Mouse (Mus musculus): Measurements from ENCODE around the gene Vmn1r215. TPM values are rescaled to one million over a fixed set of nuclear protein-coding genes. Genes with fewer than 3 reads are reported as not detected.
"Not testable (repeated sequence)": the region's sequence is repeated elsewhere in the genome, so short reads cannot be mapped to it uniquely, and the experiment has no call there.

Vmn1r215 gene
- not detected in 2 replicates for polyA plus RNA-seq (2016; fragmentation: Nextera tagmentation; extraction: Ambion mirVana)

DNA sequence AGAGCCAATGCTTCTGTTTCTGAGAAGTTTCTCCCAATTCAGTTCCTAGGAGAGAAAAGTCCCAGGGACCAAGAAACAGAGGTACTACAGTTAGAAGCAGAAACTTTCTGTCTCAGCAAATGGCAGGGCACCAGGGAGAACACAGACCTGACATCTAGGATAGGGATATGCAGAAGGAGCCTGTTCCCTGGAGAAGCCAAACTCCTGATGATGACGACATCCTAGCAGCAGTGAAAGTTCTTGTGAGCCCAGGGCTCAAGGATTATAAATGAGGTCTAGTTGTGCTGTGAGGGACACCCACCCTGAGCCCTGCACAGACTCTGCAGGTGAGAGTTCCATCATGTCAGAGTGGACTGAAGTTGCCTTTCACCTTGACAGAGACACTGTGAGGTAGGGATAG, at the start of gene Vmn1r215:
Gene Vmn1r215, plus strand, starts transcription at position 301 of the 400 bp plus-strand sequence.
- H3K9me3 ChIP-seq (replicated peaks) = no peaks in the 10 kb centered on the region
- H3K4me3 ChIP-seq = no peak within 1 kb of the TSS
- DNase-seq (ENCODE audit: low spot score) = no peak
- H3K4me1 ChIP-seq = no peaks in the 10 kb centered on the region
- H3K27me3 ChIP-seq (ENCODE audit: low read depth, poor library complexity, severe bottlenecking) = no peaks in the 10 kb centered on the region
- no peaks in the 10 kb centered on the region for H3K36me3 ChIP-seq
- no peak within 1 kb of the TSS for H3K27ac ChIP-seq (replicated peaks)
- 80% methylated on average over 1 of the region's 1 CpGs for WGBS

GRCm38 (mm10) chr13:23018158-23018557, 49.7 kb upstream of the Vmn1r215 start:
- no peak for DNase-seq (ENCODE audit: low spot score)
- Histone ChIP-seq H3K4me1 (no peaks in the 10 kb centered on the region), H3K4me3 (no peak overlapping the region), H3K36me3 (no peaks in the 10 kb centered on the region), H3K27ac (replicated peaks) (no peak overlapping the region), H3K9me3 (replicated peaks) (no peaks in the 10 kb centered on the region), H3K27me3 (ENCODE audit: low read depth, poor library complexity, severe bottlenecking) (no peaks in the 10 kb centered on the region)

- H3K27me3 ChIP-seq (ENCODE audit: low read depth, poor library complexity, severe bottlenecking) = no peaks in the 10 kb centered on the region
- no peak overlapping the region for H3K27ac ChIP-seq (replicated peaks)
- no peaks in the 10 kb centered on the region for H3K36me3 ChIP-seq
- H3K4me1 ChIP-seq = no peaks in the 10 kb centered on the region
- no peaks in the 10 kb centered on the region for H3K9me3 ChIP-seq (replicated peaks)
- no peak overlapping the region for H3K4me3 ChIP-seq
- DNase-seq (ENCODE audit: low spot score) = no peak
These were observed 43.0 kb upstream of the Vmn1r215 start for GRCm38 (mm10) chr13:23024812-23025211.

- Histone ChIP-seq H3K27ac (replicated peaks) (no peak within 1 kb of the TSS), H3K36me3 (no peaks in the 10 kb centered on the region), H3K27me3 (ENCODE audit: low read depth, poor library complexity, severe bottlenecking) (no peaks in the 10 kb centered on the region), H3K9me3 (replicated peaks) (no peaks in the 10 kb centered on the region), H3K4me3 (no peak within 1 kb of the TSS), H3K4me1 (no peaks in the 10 kb centered on the region)
- 88% methylated on average over 3 of the region's 3 CpGs for WGBS
- no peak for DNase-seq (ENCODE audit: low spot score)
These were observed 37.7 kb upstream of the Vmn1r215 start, which contains the start of gene Vmn1r214 for GRCm38 (mm10) chr13:23030118-23030517. Gene Vmn1r214, plus strand, starts transcription at chr13:23030418.

- Histone ChIP-seq H3K4me1 (no peaks in the 10 kb centered on the region), H3K27me3 (ENCODE audit: low read depth, poor library complexity, severe bottlenecking) (no peaks in the 10 kb centered on the region), H3K27ac (replicated peaks) (no peak overlapping the region), H3K36me3 (no peaks in the 10 kb centered on the region), H3K4me3 (no peak overlapping the region), H3K9me3 (replicated peaks) (no peaks in the 10 kb centered on the region)
- no peak for DNase-seq (ENCODE audit: low spot score)
- WGBS = 54% methylated on average over 1 of the region's 1 CpGs
These were observed 10.0 kb upstream of the Vmn1r215 start for GRCm38 (mm10) chr13:23057778-23058177.

- Histone ChIP-seq H3K4me3 (no peak overlapping the region), H3K27me3 (ENCODE audit: low read depth, poor library complexity, severe bottlenecking) (no peaks in the 10 kb centered on the region), H3K36me3 (no peaks in the 10 kb centered on the region), H3K27ac (replicated peaks) (no peak overlapping the region), H3K4me1 (no peaks in the 10 kb centered on the region), H3K9me3 (replicated peaks) (no peaks in the 10 kb centered on the region)
- 93% methylated on average over 2 of the region's 2 CpGs for WGBS
- DNase-seq (ENCODE audit: low spot score) = no peak
These were observed 1.5 kb downstream of the Vmn1r215 start for GRCm38 (mm10) chr13:23069312-23069711.

DNA sequence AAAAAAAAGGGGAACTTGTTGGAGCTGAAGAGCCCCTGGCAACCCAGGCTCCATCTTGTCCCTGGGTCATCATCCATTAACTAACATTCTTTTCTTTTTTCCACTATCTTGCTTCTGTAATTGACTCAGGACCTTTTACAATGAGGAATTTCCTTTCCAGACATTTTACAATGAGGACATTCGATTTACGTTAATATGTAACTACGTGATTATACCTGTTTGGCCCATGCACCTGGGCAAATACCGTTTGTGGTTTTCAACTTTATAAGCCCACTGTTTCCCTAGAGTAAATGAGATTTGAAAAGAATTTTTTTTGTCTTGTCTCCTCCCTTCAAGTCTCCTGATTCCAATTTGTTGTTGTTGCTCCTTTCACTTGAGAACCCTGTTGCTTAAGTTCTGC, 26.6 kb downstream of the Vmn1r215 start:
- Histone ChIP-seq H3K4me1 (no peaks in the 10 kb centered on the region), H3K27ac (replicated peaks) (no peak overlapping the region), H3K27me3 (ENCODE audit: low read depth, poor library complexity, severe bottlenecking) (no peaks in the 10 kb centered on the region), H3K4me3 (no peak overlapping the region), H3K36me3 (no peaks in the 10 kb centered on the region), H3K9me3 (replicated peaks) (no peaks in the 10 kb centered on the region)
- DNase-seq (ENCODE audit: low spot score) = no peak
- 96% methylated on average over 4 of the region's 4 CpGs for WGBS

DNA sequence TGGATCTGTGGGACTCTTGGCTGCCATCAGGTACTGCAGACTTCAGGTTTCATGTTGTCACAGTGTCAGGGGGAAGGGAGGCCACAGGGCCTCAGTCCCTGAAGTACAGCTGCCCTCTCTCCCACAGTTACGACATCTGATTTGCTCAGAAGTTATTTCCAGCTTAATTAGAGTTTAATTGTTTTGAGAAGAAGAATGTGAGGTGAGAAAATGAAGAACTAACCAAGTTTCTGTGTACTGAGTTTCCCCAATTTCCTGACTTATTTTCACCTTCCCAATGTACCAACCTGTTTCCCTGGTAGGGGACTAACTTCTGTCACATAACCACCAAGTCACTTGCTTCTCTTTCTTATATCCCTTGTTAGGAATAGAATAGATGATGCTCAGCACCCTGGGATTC, 50.3 kb downstream of the Vmn1r215 start, which contains the start of gene Vmn1r217:
Gene Vmn1r217, minus strand, starts transcription at position 101 of the 400 bp plus-strand sequence.
- H3K4me3 ChIP-seq; H3K4me1 ChIP-seq; H3K9me3 ChIP-seq (replicated peaks); DNase-seq (ENCODE audit: low spot score); H3K36me3 ChIP-seq; H3K27me3 ChIP-seq (ENCODE audit: low read depth, poor library complexity, severe bottlenecking); H3K27ac ChIP-seq (replicated peaks): not testable (repeated sequence)
- WGBS = 88% methylated on average over 1 of the region's 1 CpGs

GRCm38 (mm10) chr13:23120611-23121010, 52.8 kb downstream of the Vmn1r215 start:
- Histone ChIP-seq H3K4me3 (no peak overlapping the region), H3K4me1 (no peaks in the 10 kb centered on the region), H3K9me3 (replicated peaks) (no peaks in the 10 kb centered on the region), H3K27me3 (ENCODE audit: low read depth, poor library complexity, severe bottlenecking) (no peaks in the 10 kb centered on the region), H3K27ac (replicated peaks) (no peak overlapping the region), H3K36me3 (no peaks in the 10 kb centered on the region)
- DNase-seq (ENCODE audit: low spot score) = no peak
- WGBS = 89% methylated on average over 2 of the region's 2 CpGs

Other genes with a start within 250 kb of the Vmn1r215 start
- not detected in 2 replicates for gene Vmn1r210, start 236.7 kb upstream of the Vmn1r215 start, polyA plus RNA-seq (2016; fragmentation: Nextera tagmentation; extraction: Ambion mirVana)
- gene Vmn1r211, start 210.5 kb upstream of the Vmn1r215 start, polyA plus RNA-seq (2016; fragmentation: Nextera tagmentation; extraction: Ambion mirVana) = not detected in 2 replicates
- not detected in 2 replicates for gene Vmn1r212, start 183.8 kb upstream of the Vmn1r215 start, polyA plus RNA-seq (2016; fragmentation: Nextera tagmentation; extraction: Ambion mirVana)
- gene Vmn1r213, start 60.4 kb upstream of the Vmn1r215 start, polyA plus RNA-seq (2016; fragmentation: Nextera tagmentation; extraction: Ambion mirVana) = not detected in 2 replicates
- gene Vmn1r214, start 37.6 kb upstream of the Vmn1r215 start, polyA plus RNA-seq (2016; fragmentation: Nextera tagmentation; extraction: Ambion mirVana) = not detected in 2 replicates
- gene Vmn1r217, start 50.2 kb downstream of the Vmn1r215 start, polyA plus RNA-seq (2016; fragmentation: Nextera tagmentation; extraction: Ambion mirVana) = not detected in 2 replicates
- not detected in 2 replicates for gene Vmn1r218, start 65.1 kb downstream of the Vmn1r215 start, polyA plus RNA-seq (2016; fragmentation: Nextera tagmentation; extraction: Ambion mirVana)
- 0.02 TPM in 1 of 2 replicates, not detected in the other for gene Vmn1r219, start 91.3 kb downstream of the Vmn1r215 start, polyA plus RNA-seq (2016; fragmentation: Nextera tagmentation; extraction: Ambion mirVana)
- not detected in 2 replicates for gene Vmn1r220, start 120.0 kb downstream of the Vmn1r215 start, polyA plus RNA-seq (2016; fragmentation: Nextera tagmentation; extraction: Ambion mirVana)
- gene Vmn1r221, start 146.1 kb downstream of the Vmn1r215 start, polyA plus RNA-seq (2016; fragmentation: Nextera tagmentation; extraction: Ambion mirVana) = not detected in 2 replicates
- not detected in 2 replicates for gene Vmn1r222, start 167.9 kb downstream of the Vmn1r215 start, polyA plus RNA-seq (2016; fragmentation: Nextera tagmentation; extraction: Ambion mirVana)
- not detected in 2 replicates for gene Vmn1r223, start 179.1 kb downstream of the Vmn1r215 start, polyA plus RNA-seq (2016; fragmentation: Nextera tagmentation; extraction: Ambion mirVana)

All from midbrain, embryonic 10.5 days (tissue).